Mouse (Mus musculus): Measurements from ENCODE around the gene 1700025F22Rik. TPM values are rescaled to one million over a fixed set of nuclear protein-coding genes. Genes with fewer than 3 reads are reported as not detected.
A peak's percentile ranks its signal among the peaks of the same experiment; 100 is the strongest.
"Not testable (repeated sequence)": the region's sequence is repeated elsewhere in the genome, so short reads cannot be mapped to it uniquely, and the experiment has no call there.

The 1700025F22Rik gene
- polyA plus RNA-seq (2015; fragmentation: Nextera tagmentation; extraction: Ambion mirVana) = not detected in 2 replicates

GRCm38 (mm10) chr19:11165172-11165571 lies at the start of gene 1700025F22Rik:
Gene 1700025F22Rik, minus strand, starts transcription at chr19:11165320.
- no peaks in the 10 kb centered on the region for H3K9me3 ChIP-seq
- no peak within 1 kb of the TSS for H3K4me3 ChIP-seq (replicated peaks)
- ATAC-seq = no peak
- H3K4me1 ChIP-seq (replicated peaks) = no peaks in the 10 kb centered on the region
- no peaks in the 10 kb centered on the region for H3K36me3 ChIP-seq
- no peak within 1 kb of the TSS for H3K27ac ChIP-seq
- H3K4me2 ChIP-seq (replicated peaks) = no peak within 1 kb of the TSS
- H3K9ac ChIP-seq (replicated peaks) = no peak within 1 kb of the TSS
- no peaks in the 10 kb centered on the region for H3K27me3 ChIP-seq
- WGBS = 34% methylated on average over 10 of the region's 10 CpGs

GRCm38 (mm10) chr19:11196546-11196945 lies 31.4 kb upstream of the 1700025F22Rik start, which contains the start of gene Ms4a13:
Gene Ms4a13, minus strand, starts transcription at chr19:11196737.
- Histone ChIP-seq H3K9me3 (no peaks in the 10 kb centered on the region), H3K4me2 (replicated peaks) (no peak within 1 kb of the TSS), H3K4me1 (replicated peaks) (no peaks in the 10 kb centered on the region), H3K4me3 (replicated peaks) (no peak within 1 kb of the TSS), H3K9ac (replicated peaks) (no peak within 1 kb of the TSS), H3K27me3 (no peaks in the 10 kb centered on the region), H3K36me3 (no peaks in the 10 kb centered on the region), H3K27ac (no peak within 1 kb of the TSS)
- ATAC-seq = no peak
- WGBS = 62% methylated on average over 12 of the region's 12 CpGs

- no peak for ATAC-seq
Observed at GRCm38 (mm10) chr19:11192552-11192951, 27.4 kb upstream of the 1700025F22Rik start.

GRCm38 (mm10) chr19:11184121-11184520 lies 19.0 kb upstream of the 1700025F22Rik start:
- no peaks in the 10 kb centered on the region for H3K9me3 ChIP-seq
- no peak overlapping the region for H3K9ac ChIP-seq (replicated peaks)
- H3K27me3 ChIP-seq = no peaks in the 10 kb centered on the region
- H3K27ac ChIP-seq = no peak overlapping the region
- no peak for ATAC-seq
- H3K4me1 ChIP-seq (replicated peaks) = no peaks in the 10 kb centered on the region
- 20% methylated on average over 5 of the region's 5 CpGs for WGBS
- no peaks in the 10 kb centered on the region for H3K36me3 ChIP-seq
- no peak overlapping the region for H3K4me2 ChIP-seq (replicated peaks)
- no peak overlapping the region for H3K4me3 ChIP-seq (replicated peaks)

More at GRCm38 (mm10) chr19:11192552-11192951, 27.4 kb upstream of the 1700025F22Rik start:
- Histone ChIP-seq H3K4me2 (replicated peaks) (no peak overlapping the region), H3K9me3 (no peaks in the 10 kb centered on the region), H3K4me3 (replicated peaks) (no peak overlapping the region), H3K9ac (replicated peaks) (no peak overlapping the region), H3K27ac (no peak overlapping the region), H3K36me3 (no peaks in the 10 kb centered on the region), H3K4me1 (replicated peaks) (no peaks in the 10 kb centered on the region), H3K27me3 (no peaks in the 10 kb centered on the region)
- 56% methylated on average over 1 of the region's 1 CpGs for WGBS

GRCm38 (mm10) chr19:11177464-11177863 lies 12.3 kb upstream of the 1700025F22Rik start:
- Histone ChIP-seq H3K4me2 (replicated peaks) (no peak overlapping the region), H3K9me3 (no peaks in the 10 kb centered on the region), H3K4me3 (replicated peaks) (no peak overlapping the region), H3K4me1 (replicated peaks) (no peaks in the 10 kb centered on the region), H3K9ac (replicated peaks) (no peak overlapping the region), H3K27ac (no peak overlapping the region), H3K27me3 (no peaks in the 10 kb centered on the region), H3K36me3 (no peaks in the 10 kb centered on the region)
- ATAC-seq = no peak
- 52% methylated on average over 2 of the region's 2 CpGs for WGBS

GRCm38 (mm10) chr19:11157890-11158289 lies 7.2 kb downstream of the 1700025F22Rik start:
- not testable (repeated sequence) for H3K36me3 ChIP-seq; H3K27ac ChIP-seq; H3K4me3 ChIP-seq (replicated peaks); ATAC-seq; H3K9me3 ChIP-seq; H3K9ac ChIP-seq (replicated peaks); H3K27me3 ChIP-seq; H3K4me1 ChIP-seq (replicated peaks); H3K4me2 ChIP-seq (replicated peaks)
- 91% methylated on average over 6 of the region's 6 CpGs for whole genome bisulfite sequencing

GRCm38 (mm10) chr19:11135336-11135735 lies 29.8 kb downstream of the 1700025F22Rik start:
- 75% methylated on average over 4 of the region's 4 CpGs for WGBS
- no peaks in the 10 kb centered on the region for H3K9me3 ChIP-seq
- H3K27me3 ChIP-seq = no peaks in the 10 kb centered on the region
- H3K9ac ChIP-seq (replicated peaks) = no peak overlapping the region
- no peak for ATAC-seq
- no peaks in the 10 kb centered on the region for H3K36me3 ChIP-seq
- H3K4me1 ChIP-seq (replicated peaks) = no peaks in the 10 kb centered on the region
- no peak overlapping the region for H3K27ac ChIP-seq
- H3K4me2 ChIP-seq (replicated peaks) = no peak overlapping the region
- H3K4me3 ChIP-seq (replicated peaks) = no peak overlapping the region

- no peak overlapping the region for H3K4me2 ChIP-seq (replicated peaks)
- H3K4me3 ChIP-seq (replicated peaks) = no peak overlapping the region
- no peaks in the 10 kb centered on the region for H3K4me1 ChIP-seq (replicated peaks)
- no peak overlapping the region for H3K27ac ChIP-seq
- H3K9ac ChIP-seq (replicated peaks) = no peak overlapping the region
- WGBS = 90% methylated on average over 2 of the region's 2 CpGs
- ATAC-seq = no peak
- H3K9me3 ChIP-seq = no peaks in the 10 kb centered on the region
- H3K36me3 ChIP-seq = no peaks in the 10 kb centered on the region
- H3K27me3 ChIP-seq = no peaks in the 10 kb centered on the region
Observed at GRCm38 (mm10) chr19:11134852-11135251, 30.3 kb downstream of the 1700025F22Rik start.

- WGBS = 85% methylated on average over 8 of the region's 8 CpGs
- not testable (repeated sequence) for H3K27ac ChIP-seq; H3K36me3 ChIP-seq; H3K4me1 ChIP-seq (replicated peaks); H3K4me2 ChIP-seq (replicated peaks); H3K9ac ChIP-seq (replicated peaks); ATAC-seq; H3K27me3 ChIP-seq; H3K9me3 ChIP-seq; H3K4me3 ChIP-seq (replicated peaks)
Observed at GRCm38 (mm10) chr19:11130776-11131175, 34.3 kb downstream of the 1700025F22Rik start, which contains the start of gene 1700017D01Rik. Gene 1700017D01Rik, minus strand, starts transcription at chr19:11130876.

- Histone ChIP-seq H3K27me3 (no peaks in the 10 kb centered on the region), H3K9me3 (0 out of 2 replicates have a peak, but pooled peaks cover 2% of the 10 kb centered on the region), H3K4me1 (replicated peaks) (no peaks in the 10 kb centered on the region), H3K4me2 (replicated peaks) (no peak overlapping the region), H3K9ac (replicated peaks) (no peak overlapping the region), H3K27ac (no peak overlapping the region), H3K36me3 (no peaks in the 10 kb centered on the region), H3K4me3 (replicated peaks) (no peak overlapping the region)
- no peak for ATAC-seq
- 96% methylated on average over 1 of the region's 1 CpGs for WGBS
Observed at GRCm38 (mm10) chr19:11129702-11130101, 35.4 kb downstream of the 1700025F22Rik start.

- not testable (repeated sequence) for H3K4me1 ChIP-seq (replicated peaks); H3K9me3 ChIP-seq; H3K27me3 ChIP-seq; H3K36me3 ChIP-seq; H3K27ac ChIP-seq
- ATAC-seq = peak; percentile 100
- Histone ChIP-seq H3K9ac (replicated peaks) (peak overlapping the region; percentile 51), H3K4me2 (replicated peaks) (peak overlapping the region; percentile 46), H3K4me3 (replicated peaks) (peak overlapping the region; percentile 40)
- 2% methylated on average over 13 of the region's 38 CpGs for WGBS
Observed at GRCm38 (mm10) chr19:11121016-11121420, 44.1 kb downstream of the 1700025F22Rik start.

- Histone ChIP-seq H3K9ac (replicated peaks) (no peak overlapping the region), H3K4me1 (replicated peaks) (no peaks in the 10 kb centered on the region), H3K9me3 (peaks cover under 1% of the 10 kb centered on the region), H3K27me3 (no peaks in the 10 kb centered on the region; the same call in 1 of the 2 replicates), H3K4me2 (replicated peaks) (no peak overlapping the region), H3K27ac (no peak overlapping the region), H3K4me3 (replicated peaks) (no peak overlapping the region), H3K36me3 (no peaks in the 10 kb centered on the region)
- ATAC-seq = no peak
- WGBS = 91% methylated on average over 2 of the region's 2 CpGs
Observed at GRCm38 (mm10) chr19:11119338-11119737, 45.8 kb downstream of the 1700025F22Rik start.

- no peak overlapping the region for H3K27ac ChIP-seq
- WGBS = 94% methylated on average over 3 of the region's 3 CpGs
- no peaks in the 10 kb centered on the region for H3K9me3 ChIP-seq
- H3K4me2 ChIP-seq (replicated peaks) = no peak overlapping the region
- no peaks in the 10 kb centered on the region for H3K27me3 ChIP-seq
- no peaks in the 10 kb centered on the region for H3K36me3 ChIP-seq
- no peak for ATAC-seq
- H3K4me1 ChIP-seq (replicated peaks) = no peaks in the 10 kb centered on the region
- H3K4me3 ChIP-seq (replicated peaks) = no peak overlapping the region
- no peak overlapping the region for H3K9ac ChIP-seq (replicated peaks)
Observed at GRCm38 (mm10) chr19:11107746-11108145, 57.4 kb downstream of the 1700025F22Rik start.
